In genomic region chr3:27710648-27711428, GRCm38 (mm10) we compare ENCODE assay signal across 7 mouse cellular contexts. TPM values are rescaled to one million over a fixed set of nuclear protein-coding genes. Genes with fewer than 3 reads are reported as not detected.
DNase-seq lines count a peak whose midpoint lies in the region; ATAC-seq and TF ChIP-seq lines count a peak whose summit lies in the region.

Fndc3b (minus strand) TSS chr3:27711307.

- peak within 1 kb of the TSS; percentile 88 for H3K4me2 ChIP-seq in embryonic facial prominence, embryonic 14.5 days (ENCODE audit: low read depth, low read length)
- peak within 1 kb of the TSS; percentile 73 for H3K4me2 ChIP-seq in kidney, embryonic 14.5 days (replicated peaks; ENCODE audit: low read depth, low read length)
- H3K4me2 ChIP-seq in limb, embryonic 15.5 days, result peak within 1 kb of the TSS; percentile 62
- peak within 1 kb of the TSS; percentile 82 for H3K4me2 ChIP-seq in midbrain, postnatal 0 days (ENCODE audit: low read depth, low read length, poor library complexity, severe bottlenecking)

- no peaks in the 10 kb centered on the region for H3K36me3 ChIP-seq in embryonic facial prominence, embryonic 14.5 days (ENCODE audit: control insufficient read depth, insufficient read depth, low read length)
- no peaks in the 10 kb centered on the region for H3K36me3 ChIP-seq in heart, embryonic 10.5 days
- H3K36me3 ChIP-seq in kidney, embryonic 14.5 days (ENCODE audit: control insufficient read depth, insufficient read depth, low read length), result no peaks in the 10 kb centered on the region
- H3K36me3 ChIP-seq in limb, embryonic 15.5 days, result no peaks in the 10 kb centered on the region
- H3K36me3 ChIP-seq in midbrain, postnatal 0 days (ENCODE audit: insufficient read depth, low read length), result no peaks in the 10 kb centered on the region

- no peaks in the 10 kb centered on the region for H3K9me3 ChIP-seq in embryonic facial prominence, embryonic 14.5 days (ENCODE audit: control insufficient read depth, low read length)
- no peaks in the 10 kb centered on the region for H3K9me3 ChIP-seq in heart, embryonic 10.5 days
- H3K9me3 ChIP-seq in kidney, embryonic 14.5 days (ENCODE audit: control insufficient read depth, low read length), result no peaks in the 10 kb centered on the region
- no peaks in the 10 kb centered on the region for H3K9me3 ChIP-seq in limb, embryonic 15.5 days
- H3K9me3 ChIP-seq in midbrain, postnatal 0 days (ENCODE audit: low read length), result no peaks in the 10 kb centered on the region

- peak within 1 kb of the TSS; percentile 95 for H3K9ac ChIP-seq in embryonic facial prominence, embryonic 14.5 days (ENCODE audit: low read depth, low read length)
- H3K9ac ChIP-seq in kidney, embryonic 14.5 days (ENCODE audit: low read depth, low read length), result peak within 1 kb of the TSS; percentile 83
- H3K9ac ChIP-seq in limb, embryonic 15.5 days, result peak within 1 kb of the TSS; percentile 91
- peak within 1 kb of the TSS; percentile 83 for H3K9ac ChIP-seq in midbrain, postnatal 0 days (replicated peaks; ENCODE audit: low read length, poor library complexity, severe bottlenecking)

- H3K27ac ChIP-seq in bone marrow, adult 2 months (ENCODE audit: control insufficient read depth, insufficient read depth, low read depth, low read length, poor library complexity), result peak within 1 kb of the TSS; percentile 92
- H3K27ac ChIP-seq in embryonic facial prominence, embryonic 14.5 days (replicated peaks; ENCODE audit: low read depth, low read length), result peak within 1 kb of the TSS; percentile 96
- peak within 1 kb of the TSS; percentile 99 for H3K27ac ChIP-seq in heart, embryonic 10.5 days
- H3K27ac ChIP-seq in kidney, embryonic 14.5 days (ENCODE audit: low read depth, low read length), result peak within 1 kb of the TSS; percentile 98
- peak within 1 kb of the TSS; percentile 99 for H3K27ac ChIP-seq in limb, embryonic 15.5 days
- peak within 1 kb of the TSS; percentile 79 for H3K27ac ChIP-seq in midbrain, postnatal 0 days (ENCODE audit: low read depth, low read length)

- no peak for TF ChIP-seq CTCF in bone marrow, adult 2 months (IDR thresholded peaks at IDR 0.05; ENCODE audit: control insufficient read depth, insufficient read depth, low read length)
- peak; percentile 44; the same call in 1 of the 2 replicates for TF ChIP-seq CTCF in midbrain, postnatal 0 days (IDR thresholded peaks at IDR 0.05)

- H3K4me3 ChIP-seq in bone marrow, adult 2 months (replicated peaks; ENCODE audit: control insufficient read depth, low read depth, low read length), result peak within 1 kb of the TSS; percentile 85
- H3K4me3 ChIP-seq in embryonic facial prominence, embryonic 14.5 days (ENCODE audit: low read depth, low read length), result peak within 1 kb of the TSS; percentile 73
- peak within 1 kb of the TSS; percentile 94 for H3K4me3 ChIP-seq in heart, embryonic 10.5 days
- peak within 1 kb of the TSS; percentile 62 for H3K4me3 ChIP-seq in kidney, embryonic 14.5 days (ENCODE audit: low read length)
- peak within 1 kb of the TSS; percentile 92 for H3K4me3 ChIP-seq in limb, embryonic 15.5 days
- H3K4me3 ChIP-seq in midbrain, postnatal 0 days (ENCODE audit: low read depth, low read length), result peak within 1 kb of the TSS; percentile 93

- H3K27me3 ChIP-seq in embryonic facial prominence, embryonic 14.5 days (replicated peaks; ENCODE audit: control insufficient read depth, insufficient read depth, low read length), result no peaks in the 10 kb centered on the region
- H3K27me3 ChIP-seq in heart, embryonic 10.5 days (ENCODE audit: insufficient read depth, poor library complexity, severe bottlenecking), result no peaks in the 10 kb centered on the region
- H3K27me3 ChIP-seq in kidney, embryonic 14.5 days (ENCODE audit: control insufficient read depth, insufficient read depth, low read length), result no peaks in the 10 kb centered on the region
- no peaks in the 10 kb centered on the region for H3K27me3 ChIP-seq in limb, embryonic 15.5 days
- no peaks in the 10 kb centered on the region for H3K27me3 ChIP-seq in midbrain, postnatal 0 days (ENCODE audit: insufficient read depth, low read length)

- peak; percentile 93 for ATAC-seq in embryonic facial prominence, embryonic 14.5 days (ENCODE audit: low read depth)
- peak; percentile 88 for ATAC-seq in kidney, embryonic 14.5 days (ENCODE audit: low FRiP score, low TSS enrichment)
- peak; percentile 87 for ATAC-seq in limb, embryonic 15.5 days (ENCODE audit: insufficient number of reproducible peaks, low FRiP score, low TSS enrichment, low read depth)
- peak; percentile 94 for ATAC-seq in midbrain, postnatal 0 days (ENCODE audit: low FRiP score)

- peak; percentile 98 for DNase-seq in embryonic facial prominence, embryonic 14.5 days (ENCODE audit: low spot score)
- peak; percentile 97 for DNase-seq in heart, embryonic 10.5 days (ENCODE audit: low spot score)
- DNase-seq in midbrain, postnatal 0 days (ENCODE audit: low spot score), result peak; percentile 97
- DNase-seq in spleen, postnatal 10 days (ENCODE audit: low spot score in 2 of 2), result peak; percentile 59 to 88

- WGBS in bone marrow, adult 2 months, result under 1% methylated on average over 86 of the region's 90 CpGs
- WGBS in embryonic facial prominence, embryonic 14.5 days, result 0% methylated on average over 40 of the region's 90 CpGs
- under 1% methylated on average over 85 of the region's 90 CpGs for WGBS in heart, embryonic 10.5 days
- under 1% methylated on average over 68 of the region's 90 CpGs for WGBS in kidney, embryonic 14.5 days
- WGBS in limb, embryonic 15.5 days, result under 1% methylated on average over 84 of the region's 90 CpGs
- 2% methylated on average over 76 of the region's 90 CpGs for WGBS in midbrain, postnatal 0 days

- H3K4me1 ChIP-seq in bone marrow, adult 2 months (ENCODE audit: control insufficient read depth, insufficient read depth, low read length), result no peaks in the 10 kb centered on the region; the same call in 1 of the 2 replicates
- H3K4me1 ChIP-seq in embryonic facial prominence, embryonic 14.5 days (ENCODE audit: control insufficient read depth, insufficient read depth, low read length), result peaks cover 19% of the 10 kb centered on the region
- H3K4me1 ChIP-seq in heart, embryonic 10.5 days, result peaks cover 34% of the 10 kb centered on the region
- H3K4me1 ChIP-seq in kidney, embryonic 14.5 days (ENCODE audit: control insufficient read depth, insufficient read depth, low read length), result peaks cover 28% of the 10 kb centered on the region
- peaks cover 24% of the 10 kb centered on the region for H3K4me1 ChIP-seq in limb, embryonic 15.5 days
- H3K4me1 ChIP-seq in midbrain, postnatal 0 days (ENCODE audit: insufficient read depth, low read length), result no peaks in the 10 kb centered on the region

- TF ChIP-seq POLR2A in bone marrow, adult 2 months (IDR thresholded peaks at IDR 0.05; ENCODE audit: borderline replicate concordance, control insufficient read depth, low read depth, low read length), result peak; percentile 63; the same call in 1 of the 2 replicates

RNA-seq across cellular contexts. Expression of gene Fndc3b, which starts in this region (rescaled TPM):
- polyA plus RNA-seq in bone marrow, adult 2 months (2011; ENCODE audit: insufficient read depth, insufficient read length, low replicate concordance, missing spikeins), result 3.3 and 4.2 TPM in 2 replicates
- 43.2 and 44.3 TPM in 2 replicates for polyA plus RNA-seq in embryonic facial prominence, embryonic 14.5 days (2014; fragmentation: Nextera tagmentation; extraction: Ambion mirVana)
- 21.9 and 26.0 TPM in 2 replicates for polyA plus RNA-seq in heart, embryonic 10.5 days (2016; fragmentation: Nextera tagmentation; extraction: Ambion mirVana)
- polyA plus RNA-seq in kidney, embryonic 14.5 days (2014; fragmentation: Nextera tagmentation; extraction: Ambion mirVana), result 18.5 and 28.7 TPM in 2 replicates
- polyA plus RNA-seq in limb, embryonic 15.5 days (2015; fragmentation: Nextera tagmentation; extraction: Ambion mirVana), result 35.4 and 39.5 TPM in 2 replicates
- total RNA-seq in midbrain, postnatal 0 days (2014; rRNA removed), result 13.4 and 16.7 TPM in 2 replicates
- 5.1 and 7.6 TPM in 2 replicates for polyA plus RNA-seq in midbrain, postnatal 0 days (2015; fragmentation: Nextera tagmentation; extraction: Ambion mirVana)

Comparison
In these comparisons a context has a peak if more than half of its experiments do, and no peak if none do; other contexts are left out.
1. Peak in every context shown above with its lines: DNase-seq, ATAC-seq, H3K4me3 ChIP-seq and H3K27ac ChIP-seq.